Mouse (Mus musculus) retina, postnatal 7 days (tissue): Measurements from ENCODE around the gene Abhd2.

Experiments
- DNase-seq: peaks from one replicate; pipeline ENCODE4 v3.0.0-alpha.2; 2012; ENCODE audit warnings: low read depth, low spot score

Gene Abhd2

GRCm38 (mm10) chr7:79318110-79318801 is 45.3 kb downstream of the Abhd2 start:
- DNase-seq: no peak

GRCm38 (mm10) chr7:79323855-79324254 is 50.9 kb downstream of the Abhd2 start:
- DNase-seq: no peak

- no peak for DNase-seq
These were observed 55.8 kb downstream of the Abhd2 start for GRCm38 (mm10) chr7:79328769-79329168.

DNA sequence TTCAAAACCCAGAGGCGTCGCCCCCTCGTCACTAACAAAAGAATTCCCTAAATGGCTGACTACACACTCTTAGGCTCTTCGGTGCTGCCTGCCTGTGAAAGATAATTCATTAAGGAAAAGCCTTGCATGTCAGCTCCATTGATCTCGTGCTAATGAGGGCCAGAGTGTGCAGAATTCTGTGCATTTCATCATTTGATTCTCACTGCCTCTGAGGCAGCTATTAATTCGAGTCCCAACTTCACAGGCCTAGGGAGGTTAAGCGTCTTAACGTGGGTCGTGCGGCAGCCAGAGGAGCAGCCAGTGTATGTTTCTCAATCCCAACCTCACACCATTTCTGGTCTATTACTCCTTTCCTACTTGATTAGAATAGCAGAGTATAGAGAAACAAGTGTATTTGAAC is 58.2 kb downstream of the Abhd2 start:
- no peak for DNase-seq

GRCm38 (mm10) chr7:79333419-79333818 is 60.4 kb downstream of the Abhd2 start:
- DNase-seq: no peak

DNA sequence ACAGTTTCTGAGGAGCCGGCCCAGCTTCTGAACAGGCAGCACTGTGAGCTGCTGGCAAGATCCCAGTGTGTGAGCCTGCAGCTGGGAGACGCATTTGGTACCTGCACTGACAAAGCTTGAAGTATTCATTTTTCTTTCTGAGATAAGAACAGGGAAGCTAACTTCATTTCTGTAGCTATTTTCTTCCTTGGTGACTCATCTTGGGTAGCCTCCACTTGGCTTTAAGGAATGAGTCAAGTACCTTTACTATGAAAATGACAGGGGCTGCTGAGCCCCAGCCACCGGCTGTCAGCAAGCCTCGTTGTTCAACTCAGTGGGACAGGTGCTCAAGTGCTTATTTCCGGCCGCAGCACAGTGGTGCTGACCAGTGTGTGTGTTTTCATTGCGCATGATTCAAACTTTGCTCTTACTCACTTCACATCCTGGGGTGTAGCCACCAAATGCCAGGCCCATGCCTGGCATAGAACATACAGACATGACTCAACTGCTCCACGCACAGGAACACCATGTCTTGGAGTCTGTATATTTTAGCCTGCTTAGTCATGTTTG is 63.4 kb downstream of the Abhd2 start:
- no peak for DNase-seq

DNA sequence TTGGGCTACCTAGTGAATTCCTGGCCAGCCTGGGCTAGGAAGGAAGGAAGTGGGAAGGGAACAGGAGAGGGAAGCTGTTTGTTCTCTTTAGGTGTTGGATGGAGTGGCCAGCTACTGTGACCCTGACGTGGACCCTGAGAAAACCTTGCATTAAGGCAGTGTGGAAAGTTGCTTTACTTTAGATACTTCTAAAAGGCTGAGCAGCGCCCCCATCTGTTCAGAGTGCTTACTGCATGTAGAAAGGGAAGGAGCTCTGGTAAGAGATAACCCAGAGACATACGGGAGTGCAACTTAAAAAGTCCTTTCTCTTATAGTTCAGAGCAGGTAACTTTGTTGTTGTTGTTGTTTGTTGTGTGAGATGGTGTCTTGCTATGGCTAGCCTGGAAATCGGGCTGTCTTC is 72.9 kb downstream of the Abhd2 start:
- DNase-seq: no peak

DNA sequence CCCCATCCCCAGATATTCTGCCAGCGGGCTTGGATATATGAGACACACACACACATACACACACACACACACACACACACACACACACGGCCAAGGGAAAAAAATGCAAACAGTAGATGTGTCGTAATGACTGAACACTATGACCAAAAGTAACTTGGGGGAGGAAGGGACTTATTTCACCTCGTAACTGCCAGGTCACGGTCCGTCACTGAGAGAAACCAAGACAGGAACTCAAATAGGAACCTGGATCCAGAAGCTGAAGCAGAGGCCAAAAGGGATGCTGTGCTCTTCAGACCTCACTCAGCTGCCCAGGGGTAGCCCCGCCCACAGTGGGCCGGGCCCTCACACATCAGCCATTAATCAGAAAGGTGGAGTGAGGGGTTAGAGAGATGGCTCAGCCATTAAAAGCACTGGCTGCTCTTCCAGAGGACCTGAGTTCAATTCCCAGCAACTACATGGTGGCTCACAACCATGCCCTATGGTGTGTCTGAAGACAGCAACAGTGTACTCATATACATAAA is 73.6 kb downstream of the Abhd2 start:
- DNase-seq: no peak

DNA sequence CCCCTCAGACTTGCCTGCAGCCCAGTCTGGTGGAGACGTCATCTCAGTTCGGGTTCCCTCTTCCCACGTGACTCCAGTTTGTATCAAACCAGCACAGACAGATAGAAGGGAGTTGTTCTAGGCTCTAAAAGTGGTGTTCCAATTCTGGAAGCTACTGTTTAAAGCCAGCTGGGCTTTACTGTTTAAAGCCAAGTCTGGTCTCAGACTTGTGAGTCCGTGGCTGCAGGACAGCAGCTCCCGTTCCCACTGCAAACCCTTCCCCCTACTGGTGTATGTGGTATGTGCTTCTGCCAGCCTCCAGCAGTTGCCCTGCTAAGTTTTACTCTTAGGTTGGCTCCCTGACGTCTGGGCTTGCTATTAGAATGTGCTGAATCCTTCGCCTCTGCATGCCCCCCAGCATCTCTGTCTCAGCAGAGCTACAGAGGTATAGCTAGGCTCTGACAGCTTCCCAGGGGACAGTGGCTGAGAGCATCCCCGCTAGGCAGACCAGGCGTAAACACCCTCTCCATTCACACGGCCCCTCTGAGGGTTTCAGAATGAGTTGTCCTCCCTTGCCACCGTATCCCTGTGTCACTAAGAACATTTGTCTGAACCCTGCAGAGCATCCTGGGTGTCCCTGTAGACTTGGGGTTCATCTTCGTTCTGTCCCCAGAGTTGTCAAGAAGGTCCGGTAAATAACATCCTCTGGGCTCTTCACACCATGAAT is 74.3 kb downstream of the Abhd2 start:
- DNase-seq: no peak

DNA sequence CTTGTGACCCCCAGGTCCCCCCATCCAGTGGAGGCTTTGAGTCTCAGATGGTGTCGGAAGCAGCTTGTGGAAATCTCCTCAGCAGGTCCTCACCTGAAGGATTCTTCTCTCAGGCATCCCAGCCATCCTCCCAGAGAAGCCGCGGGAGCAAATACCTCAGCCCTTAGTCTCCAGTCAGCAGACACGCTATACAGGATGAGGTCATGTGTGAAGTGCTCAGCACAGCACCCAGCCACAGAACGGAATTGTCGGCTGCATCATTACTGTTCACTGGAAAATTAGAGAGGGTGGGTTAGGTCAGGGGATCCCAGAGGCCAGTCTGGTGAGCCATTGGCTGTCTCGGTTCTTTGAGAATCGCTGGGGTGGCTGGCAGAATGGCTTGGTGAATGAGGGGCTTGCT is 75.8 kb downstream of the Abhd2 start:
- no peak for DNase-seq

- peak; percentile 75 for DNase-seq
These were observed 76.9 kb downstream of the Abhd2 start for GRCm38 (mm10) chr7:79349738-79350386.

GRCm38 (mm10) chr7:79358350-79359182 is 85.6 kb downstream of the Abhd2 start:
- no peak for DNase-seq

GRCm38 (mm10) chr7:79359183-79359435 is 86.1 kb downstream of the Abhd2 start:
- DNase-seq: no peak

- DNase-seq: no peak
These were observed 87.1 kb downstream of the Abhd2 start for GRCm38 (mm10) chr7:79360056-79360455.

DNA sequence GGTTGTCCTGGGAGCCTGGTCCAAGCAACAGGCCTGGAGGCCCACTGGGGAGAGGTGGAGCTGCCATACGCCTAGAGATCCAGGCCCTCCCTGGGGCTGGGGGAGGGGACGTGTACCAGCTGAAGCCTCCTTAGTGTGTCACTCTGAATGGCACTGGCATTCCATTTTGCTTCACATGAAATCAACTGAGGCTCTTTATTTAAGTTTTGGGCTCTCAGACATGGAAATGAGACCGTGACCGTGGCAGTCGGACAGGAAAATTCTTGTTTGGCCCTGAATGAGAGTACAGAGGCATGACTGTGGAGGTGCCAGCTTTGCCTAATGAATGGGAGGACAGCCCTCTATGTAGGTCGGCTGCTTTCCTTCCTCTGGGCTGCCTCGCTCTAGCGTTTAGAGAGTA is 89.2 kb downstream of the Abhd2 start:
- DNase-seq: peak; percentile 33

GRCm38 (mm10) chr7:79362830-79363229 is 89.8 kb downstream of the Abhd2 start:
- DNase-seq: no peak

- DNase-seq: peak; percentile 21
These were observed 90.5 kb downstream of the Abhd2 start for GRCm38 (mm10) chr7:79363370-79364043.

GRCm38 (mm10) chr7:79368664-79369063 is 95.7 kb downstream of the Abhd2 start:
- DNase-seq: no peak

- DNase-seq: no peak
These were observed 96.4 kb downstream of the Abhd2 start for GRCm38 (mm10) chr7:79369416-79369815.

DNA sequence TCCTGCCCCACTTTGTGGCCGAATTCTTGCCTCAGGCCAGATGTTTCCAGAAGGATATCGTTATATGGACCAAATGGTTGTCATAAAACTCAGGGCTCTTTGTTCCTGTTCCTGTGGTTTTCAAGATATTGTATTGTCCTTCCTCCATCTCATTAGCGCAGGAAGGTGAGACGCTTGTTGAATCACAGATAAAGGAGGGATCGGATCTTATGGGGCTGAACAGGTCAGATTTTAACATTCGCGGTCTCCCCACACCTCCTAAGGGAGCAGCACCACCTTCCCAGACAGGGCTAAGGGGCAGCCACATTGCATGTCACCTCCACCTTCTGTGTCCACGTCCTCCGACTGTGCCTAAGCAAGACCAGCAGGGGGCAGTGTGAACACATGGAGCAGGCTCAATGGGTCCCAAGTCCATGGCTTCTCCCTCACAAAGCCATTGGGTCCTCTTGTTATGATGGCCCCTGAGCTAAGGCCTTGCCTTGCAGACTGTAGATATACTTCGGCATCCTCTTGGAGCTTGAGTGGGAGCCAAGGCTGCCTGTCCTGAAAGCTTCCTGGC is 98.4 kb downstream of the Abhd2 start:
- peak; percentile 70 for DNase-seq

DNA sequence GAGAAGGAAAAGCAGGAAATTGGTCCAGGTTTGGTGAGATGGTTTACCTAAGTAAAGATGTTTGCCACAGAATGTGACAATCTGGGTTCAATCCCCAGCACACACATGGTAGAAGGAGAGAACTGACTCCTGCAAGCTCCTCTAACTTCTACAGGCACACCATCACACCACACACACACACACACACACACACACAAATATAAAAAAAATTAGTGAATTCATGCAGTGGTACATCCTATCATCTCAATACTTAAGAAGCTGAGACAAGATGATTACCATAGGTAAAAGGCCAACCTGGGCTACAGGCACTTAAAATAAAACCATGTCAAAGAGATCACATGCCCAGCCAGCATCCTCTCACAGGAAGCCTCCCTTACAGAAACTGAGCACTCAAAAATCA is 101.0 kb downstream of the Abhd2 start:
- no peak for DNase-seq
